Mouse (Mus musculus): ENCODE measurements around the gene Hivep2.

- TF ChIP-seq CTCF (IDR thresholded peaks at IDR 0.05; ENCODE audit: borderline replicate concordance, extremely low read depth, insufficient read depth, insufficient read length) = no peak
- no peak for TF ChIP-seq POLR2A (IDR thresholded peaks at IDR 0.05; ENCODE audit: borderline replicate concordance, extremely low read depth, insufficient read depth, insufficient read length, poor library complexity, severe bottlenecking)
These were observed 61.9 kb downstream of the Hivep2 start for GRCm38 (mm10) chr10:14027751-14028150.
